Mouse (Mus musculus): ENCODE measurements at regions not wholly inside any gene's neighbourhood (a gene's known extent, or its start where the extent isn't known, plus 50 kb on each side); places are given as distances from the start of the nearest gene placed in this dataset.

DNA sequence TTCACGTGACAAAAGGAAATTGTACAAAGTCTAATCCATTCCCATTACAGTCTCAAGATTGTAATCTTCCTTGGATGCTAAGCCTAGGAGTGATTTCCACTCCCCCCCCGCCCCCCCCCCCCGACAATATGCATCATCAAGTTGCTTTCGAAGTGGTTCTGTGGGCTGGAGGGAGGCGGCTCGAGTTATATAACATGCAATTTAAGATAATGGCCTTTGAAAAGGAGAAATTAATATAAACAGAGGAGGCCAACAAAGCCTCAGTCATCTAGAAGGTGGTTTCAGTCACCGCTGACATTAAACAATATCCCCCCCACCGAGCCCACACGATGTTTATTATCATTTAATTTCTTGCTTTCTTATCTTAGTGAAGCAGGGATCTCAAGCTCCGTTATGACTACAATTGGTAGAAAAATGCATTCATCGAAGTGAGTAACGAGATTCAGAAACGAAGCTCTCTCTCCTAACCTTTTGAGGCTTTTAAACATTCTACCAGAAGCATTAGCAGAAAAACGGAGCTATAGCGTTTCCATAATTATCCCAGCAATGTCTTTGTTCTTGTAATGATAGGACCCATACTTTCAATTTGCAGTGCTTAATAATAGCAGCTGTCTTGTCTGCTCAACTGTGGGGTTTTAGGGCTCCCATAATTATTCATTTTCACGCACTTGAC lies 339.1 kb downstream of the Btg1 start:
- DNase-seq (ENCODE audit: low spot score), result no peak

DNA sequence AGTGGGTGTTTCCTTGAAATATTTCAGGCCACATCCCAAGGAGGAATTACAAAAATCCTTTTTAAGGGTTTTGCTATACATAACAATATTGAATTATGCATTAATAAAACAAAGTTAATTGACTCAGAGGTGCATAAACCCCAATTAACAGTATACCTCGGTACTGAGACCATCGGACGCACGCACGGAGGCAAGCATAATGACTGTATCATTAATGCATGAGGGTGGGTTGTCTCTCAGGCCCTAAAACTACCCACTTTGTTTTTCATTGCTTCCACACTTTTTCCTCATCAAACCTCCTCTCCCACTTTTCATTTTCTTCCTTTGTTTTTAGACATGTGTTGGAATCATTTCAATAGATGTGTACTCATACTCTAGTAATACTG lies 339.6 kb downstream of the Btg1 start:
- DNase-seq (ENCODE audit: low spot score), result no peak

DNA sequence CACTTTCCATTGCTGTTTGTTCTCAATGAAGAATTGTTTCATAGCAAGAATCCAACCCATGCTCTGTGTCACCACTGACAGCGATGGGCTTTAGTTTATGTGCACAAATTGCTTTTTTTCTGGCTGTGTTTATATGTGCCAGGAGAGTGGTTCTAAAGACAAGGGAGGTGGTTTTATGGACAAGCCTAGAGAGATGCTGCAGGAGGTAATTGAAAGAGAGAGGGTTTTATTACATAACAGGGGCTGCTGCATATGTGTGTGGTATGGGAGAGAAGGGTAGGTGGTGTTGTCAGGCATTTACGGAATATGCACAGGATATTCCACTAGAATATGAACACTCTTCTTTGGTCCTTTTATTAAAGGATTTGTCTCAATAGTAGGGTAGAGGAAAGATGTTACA lies 340.2 kb downstream of the Btg1 start:
- DNase-seq (ENCODE audit: low spot score), result no peak

DNA sequence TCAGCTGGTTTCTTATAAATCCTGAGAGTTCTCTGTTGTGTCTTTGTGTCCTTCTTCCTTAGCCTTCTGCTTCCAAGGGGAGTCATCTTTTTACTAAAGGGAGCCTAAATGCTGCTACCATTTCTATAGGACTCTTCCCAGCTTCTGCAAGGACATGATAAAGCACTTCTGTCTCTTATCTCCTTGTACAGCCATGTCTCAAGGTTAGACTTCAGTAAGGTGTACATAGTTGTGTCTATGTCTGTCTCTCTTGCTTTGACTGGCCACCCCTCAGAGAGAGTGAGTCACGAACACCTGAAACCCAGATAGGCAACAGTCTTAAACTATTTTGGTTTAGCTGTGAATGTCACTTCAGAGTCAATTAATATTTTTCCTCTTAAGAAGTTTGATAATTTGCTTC lies 353.0 kb downstream of the Btg1 start:
- no peak for DNase-seq (ENCODE audit: low spot score)

DNA sequence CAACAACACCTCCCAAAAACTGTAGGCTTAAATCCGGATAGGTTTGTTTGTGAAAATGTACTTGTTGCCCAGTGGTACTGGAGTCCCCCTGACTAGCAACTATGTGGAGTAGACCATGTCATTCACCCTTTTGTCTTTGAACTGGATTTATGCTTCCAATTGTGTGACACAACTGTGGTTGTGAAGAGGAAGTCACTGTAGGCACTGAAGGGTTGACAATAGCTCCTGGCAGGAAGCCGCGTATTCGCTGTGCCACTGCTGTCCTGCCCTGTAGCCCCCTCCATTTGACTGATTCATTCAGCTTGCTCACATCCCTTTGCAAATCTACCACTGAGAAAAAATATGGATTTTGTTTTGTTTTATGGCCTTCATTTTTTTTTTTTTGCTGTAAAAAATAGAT lies 353.9 kb downstream of the Btg1 start:
- DNase-seq (ENCODE audit: low spot score), result no peak

DNA sequence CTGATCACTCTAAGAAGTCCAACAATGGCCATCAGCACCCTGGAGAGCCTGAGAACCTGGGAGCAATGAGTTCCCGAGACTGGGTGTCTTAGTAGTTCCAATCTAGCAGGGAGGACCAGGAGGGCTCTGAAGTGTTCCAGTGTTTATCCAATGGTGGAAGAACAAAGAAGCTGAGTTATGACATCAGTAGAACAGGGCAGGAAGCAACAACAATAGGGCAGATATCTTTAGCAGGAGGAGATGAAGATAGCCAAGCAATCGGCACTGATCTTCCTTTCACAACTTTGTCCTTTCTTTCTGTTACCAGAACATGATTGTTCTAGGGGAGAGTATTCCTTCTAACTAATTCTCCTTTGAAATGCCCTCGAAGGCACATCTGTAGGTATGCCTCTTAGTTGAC lies 355.0 kb downstream of the Btg1 start:
- DNase-seq (ENCODE audit: low spot score), result no peak

DNA sequence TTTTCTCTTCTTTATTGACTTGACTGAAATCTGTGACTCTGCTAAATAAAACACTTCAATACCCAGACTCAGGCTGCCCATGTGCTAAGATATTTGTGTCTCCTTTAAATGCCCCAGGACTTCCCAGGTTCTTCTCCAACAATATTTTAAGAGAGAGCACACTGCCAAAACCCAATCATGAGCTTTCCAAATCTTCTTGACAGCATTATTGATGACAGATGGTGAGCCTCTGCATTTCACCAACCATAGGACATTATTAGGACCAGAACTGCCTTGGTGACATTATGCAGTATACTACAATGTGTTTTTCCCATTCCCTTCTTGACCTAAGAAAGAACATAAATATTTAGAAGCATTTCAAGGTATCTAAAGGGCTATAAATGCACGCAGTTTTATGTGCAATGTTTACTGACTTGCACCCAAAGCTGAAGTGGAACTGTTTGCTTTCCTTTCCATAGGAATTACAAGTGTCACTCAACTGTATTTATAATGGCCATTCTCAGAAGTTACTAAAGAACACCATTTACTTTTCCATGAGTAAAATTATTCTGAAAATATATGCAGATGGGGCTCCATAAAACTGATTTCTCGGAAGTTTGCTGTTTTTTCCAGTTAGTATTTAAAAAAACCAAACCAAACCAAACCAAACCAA lies 357.6 kb downstream of the Btg1 start:
- DNase-seq (ENCODE audit: low spot score), result no peak

DNA sequence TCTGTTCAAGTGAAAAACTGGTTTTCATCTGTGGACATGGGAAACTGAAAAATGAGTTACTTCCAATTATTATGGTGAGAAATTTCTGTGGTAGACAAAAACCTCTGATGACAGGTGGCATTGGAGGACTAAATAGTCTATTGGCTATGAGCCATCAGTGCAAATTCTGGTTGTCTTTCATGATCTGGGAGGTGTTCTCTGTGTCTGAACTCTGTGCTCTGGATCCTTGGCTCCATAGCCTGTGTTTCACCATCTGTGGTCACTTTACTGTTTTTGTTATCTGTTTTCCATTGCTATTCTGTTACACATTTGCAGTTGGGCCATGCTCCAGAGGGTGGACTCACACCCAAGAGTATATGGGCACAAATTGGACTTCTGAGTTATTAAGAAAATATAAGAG lies 359.9 kb downstream of the Btg1 start:
- DNase-seq (ENCODE audit: low spot score), result no peak

DNA sequence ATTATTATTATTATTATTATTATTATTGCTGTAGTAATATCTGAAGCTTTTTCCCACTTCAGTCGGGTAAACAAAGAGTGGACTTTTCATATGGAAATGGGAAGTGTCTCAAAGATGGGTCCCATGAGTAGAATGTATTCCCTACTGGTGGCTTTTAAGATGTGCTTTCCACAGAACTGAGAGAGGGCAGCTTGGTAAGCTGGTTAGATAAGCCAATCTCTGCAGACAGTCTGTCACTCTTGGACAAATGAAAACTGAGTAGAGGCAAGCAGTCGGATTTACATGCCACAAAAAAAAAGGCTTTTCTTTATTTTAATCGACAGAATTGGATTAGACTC lies 363.7 kb downstream of the Btg1 start:
- no peak for DNase-seq (ENCODE audit: low spot score)

DNA sequence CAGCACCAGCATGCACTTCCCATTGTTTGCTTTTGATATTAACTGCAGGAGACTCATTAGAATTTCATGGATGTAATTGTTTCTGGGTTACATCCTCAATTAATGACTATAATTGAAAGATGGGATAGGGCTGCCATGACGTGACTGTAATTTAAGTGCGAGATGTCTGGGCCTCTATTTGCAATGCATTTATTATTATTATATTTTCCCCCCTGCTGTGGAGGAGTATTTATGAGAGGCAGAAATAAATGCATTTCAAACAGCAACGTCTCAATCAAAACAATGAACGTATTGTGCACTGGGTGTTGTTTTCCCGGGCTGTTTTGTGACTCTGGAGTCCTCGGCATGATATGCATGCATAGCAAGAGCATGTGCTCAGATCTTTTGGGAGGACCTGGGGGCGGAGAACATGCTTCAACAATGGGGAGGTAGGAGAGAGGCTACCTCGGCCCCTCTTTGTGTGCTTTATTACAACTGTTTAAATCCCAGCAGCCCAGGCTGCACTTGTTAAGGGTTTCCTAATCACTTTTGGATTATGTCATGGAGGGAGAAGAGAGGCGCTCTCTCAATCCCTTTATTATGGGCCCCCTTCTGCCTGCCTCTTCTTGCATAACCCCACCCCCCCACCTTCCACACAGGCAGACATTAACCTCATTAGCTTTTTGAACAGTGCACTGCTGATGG lies 364.2 kb downstream of the Btg1 start:
- no peak for DNase-seq (ENCODE audit: low spot score)

DNA sequence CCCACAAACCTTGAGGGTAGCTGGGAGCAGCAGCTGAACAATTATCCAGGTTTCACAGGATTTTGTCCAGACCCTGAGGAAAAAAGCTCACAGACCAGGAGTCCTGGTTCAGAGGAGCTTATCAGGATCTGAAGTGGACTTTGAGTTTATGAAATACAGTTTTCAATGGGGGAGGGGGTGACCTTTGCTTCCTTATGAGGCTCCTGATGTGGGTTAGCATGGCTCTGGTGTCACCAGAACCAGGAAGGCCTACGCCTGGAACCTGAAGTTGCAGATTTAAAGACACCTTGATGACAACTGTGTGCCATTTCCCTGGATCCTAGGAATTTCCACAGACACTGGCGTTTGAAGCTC lies 364.7 kb downstream of the Btg1 start:
- no peak for DNase-seq (ENCODE audit: low spot score)

DNA sequence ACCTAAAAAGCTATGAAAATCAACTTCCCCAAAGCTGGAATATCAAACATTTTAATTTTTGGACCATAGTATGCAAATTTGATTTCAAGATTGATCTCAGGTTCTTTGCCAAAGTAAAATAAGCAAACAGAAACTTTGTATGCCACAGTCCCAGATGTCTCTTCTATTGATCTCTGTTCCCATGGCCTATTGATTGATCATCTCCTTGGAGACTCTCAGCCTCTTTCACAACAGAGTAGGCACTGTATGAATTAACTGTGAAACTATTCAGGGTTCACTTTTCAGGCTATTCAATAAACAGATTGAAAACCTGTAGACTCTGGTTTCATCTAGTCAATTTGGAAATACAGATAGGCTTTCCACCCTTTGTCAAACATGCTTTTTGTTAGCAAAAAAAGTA lies 384.1 kb downstream of the Btg1 start:
- no peak for DNase-seq (ENCODE audit: low spot score)

DNA sequence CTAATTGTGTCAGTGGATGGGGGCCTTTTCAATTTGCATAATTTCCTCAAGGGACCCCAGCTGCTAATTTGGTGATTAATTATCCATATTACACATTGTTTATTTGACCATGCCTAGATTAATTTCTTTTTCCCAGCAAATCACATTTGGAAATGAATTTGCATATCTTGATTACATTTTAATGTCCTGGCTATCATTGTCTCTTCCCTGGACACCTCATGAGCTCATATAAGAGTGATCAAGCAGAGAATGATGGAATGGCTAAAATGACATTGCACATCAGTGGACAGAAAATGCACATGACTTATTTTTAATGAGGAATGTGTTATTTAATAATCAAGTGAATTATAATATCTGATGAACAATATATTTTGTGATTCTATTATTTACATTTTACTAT lies 392.1 kb downstream of the Btg1 start:
- DNase-seq (ENCODE audit: low spot score), result no peak

DNA sequence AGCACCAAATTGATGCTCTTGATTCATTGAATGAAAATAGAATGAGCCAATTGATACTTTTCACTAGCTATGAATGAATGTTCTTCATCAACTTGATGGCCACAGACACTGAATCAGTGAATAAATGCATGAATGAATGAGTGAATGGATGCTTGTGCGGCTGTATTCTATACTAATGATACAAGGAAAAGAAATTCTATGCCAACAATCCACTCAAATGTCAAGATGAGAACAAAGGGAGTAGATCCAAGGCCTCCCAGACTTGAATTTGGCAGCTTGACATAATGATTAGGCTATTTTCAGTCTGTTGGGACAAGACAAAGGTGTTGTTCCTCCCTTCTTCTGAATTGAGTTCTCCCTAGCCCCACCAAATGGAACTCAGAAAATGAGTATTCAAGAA lies 393.1 kb downstream of the Btg1 start:
- DNase-seq (ENCODE audit: low spot score), result no peak

DNA sequence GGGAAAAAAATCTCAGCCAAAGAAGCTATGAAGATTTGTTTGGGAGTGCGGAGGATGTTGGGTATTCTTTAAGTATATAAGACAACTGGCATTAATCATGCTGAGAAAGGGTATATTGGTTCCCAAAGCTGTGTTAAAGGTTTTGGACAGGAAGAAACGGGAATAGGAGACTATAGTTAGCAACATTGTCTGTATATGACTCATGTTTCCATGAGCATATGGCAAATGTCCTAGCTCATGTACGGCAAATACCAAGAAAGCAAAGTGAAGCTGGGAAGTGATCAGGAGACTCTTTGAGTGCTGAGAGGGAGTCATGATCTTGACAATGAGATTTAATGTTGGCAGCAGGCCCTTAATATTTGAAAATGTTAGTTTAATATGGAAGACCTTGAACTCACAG lies 401.8 kb downstream of the Btg1 start:
- DNase-seq (ENCODE audit: low spot score), result no peak

DNA sequence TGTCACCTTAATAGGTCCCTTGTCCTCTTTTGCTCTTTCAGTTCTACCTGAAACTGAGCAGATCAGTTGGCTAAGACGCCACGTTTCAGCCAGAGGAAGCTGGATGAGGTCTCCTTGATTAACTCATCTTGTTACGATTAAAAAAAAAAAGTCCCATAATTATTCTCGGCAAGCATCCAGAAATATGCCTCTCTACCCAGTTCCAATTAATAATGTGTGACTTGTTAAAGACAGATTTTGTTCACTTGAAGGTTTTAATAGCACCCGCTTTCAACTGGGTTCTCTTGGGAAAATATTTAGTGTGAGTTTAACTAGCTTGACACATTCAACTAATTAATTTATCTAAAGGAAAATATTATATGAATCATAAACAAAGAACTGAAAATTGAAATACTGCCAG lies 412.0 kb downstream of the Btg1 start:
- no peak for DNase-seq (ENCODE audit: low spot score)

DNA sequence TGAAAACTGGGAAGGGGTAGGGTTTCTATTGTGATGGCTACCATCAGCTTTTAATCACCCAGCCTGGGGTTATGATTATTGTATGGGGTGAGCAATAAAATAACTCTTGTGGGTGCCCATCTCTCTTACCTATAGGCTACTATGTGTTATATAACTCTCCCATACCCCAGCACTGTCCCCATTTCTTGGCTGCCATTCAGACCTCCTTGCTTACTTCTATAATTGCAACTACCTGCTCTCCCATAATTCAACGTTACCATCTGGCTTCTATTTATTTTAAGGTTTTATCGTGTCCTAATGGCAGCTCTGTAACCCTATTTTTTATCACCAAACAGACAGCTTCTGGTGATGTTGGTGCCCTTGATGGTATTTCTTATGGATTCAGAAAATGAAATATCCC lies 414.2 kb downstream of the Btg1 start:
- no peak for DNase-seq (ENCODE audit: low spot score)

DNA sequence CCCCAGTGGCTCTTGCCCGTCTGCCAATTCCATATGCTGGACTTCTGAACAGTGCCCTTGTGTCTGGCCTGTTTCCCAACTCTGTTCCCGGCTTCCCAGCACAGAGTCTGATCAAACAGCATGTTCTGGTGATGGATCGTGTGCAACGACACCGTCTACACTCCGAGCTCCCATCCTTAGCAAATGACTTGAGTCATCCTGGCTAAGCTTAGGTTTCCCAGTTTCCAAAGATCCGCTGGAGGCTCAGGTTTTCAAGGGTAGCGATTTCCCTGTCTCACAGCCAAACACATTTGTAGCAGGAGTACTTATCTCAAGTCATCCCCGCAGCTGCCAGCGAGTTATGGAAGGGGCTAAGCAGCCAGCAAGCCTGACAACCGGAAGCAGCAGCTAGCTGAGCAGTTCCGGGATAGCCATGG lies 418.6 kb downstream of the Btg1 start:
- DNase-seq (ENCODE audit: low spot score), result no peak

DNA sequence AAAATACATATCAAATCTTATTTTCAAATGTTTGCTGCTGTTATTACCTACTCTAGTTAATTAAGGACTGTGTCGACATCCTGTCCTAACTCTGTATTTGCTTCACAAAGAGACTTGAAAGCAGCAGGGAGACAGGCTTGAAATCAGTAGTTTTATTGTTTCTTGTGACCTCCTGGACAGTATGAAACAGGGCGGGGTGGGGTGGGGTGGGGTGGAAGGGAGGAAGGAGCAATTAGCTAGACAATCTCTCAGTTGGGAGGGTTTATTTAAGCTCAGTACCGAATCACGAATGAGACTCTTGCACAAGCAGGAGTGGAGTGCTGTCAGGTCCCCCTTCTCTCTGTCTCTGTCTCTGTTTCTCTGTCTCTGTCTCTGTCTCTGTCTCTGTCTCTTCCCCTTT lies 421.2 kb downstream of the Btg1 start:
- no peak for DNase-seq (ENCODE audit: low spot score)

DNA sequence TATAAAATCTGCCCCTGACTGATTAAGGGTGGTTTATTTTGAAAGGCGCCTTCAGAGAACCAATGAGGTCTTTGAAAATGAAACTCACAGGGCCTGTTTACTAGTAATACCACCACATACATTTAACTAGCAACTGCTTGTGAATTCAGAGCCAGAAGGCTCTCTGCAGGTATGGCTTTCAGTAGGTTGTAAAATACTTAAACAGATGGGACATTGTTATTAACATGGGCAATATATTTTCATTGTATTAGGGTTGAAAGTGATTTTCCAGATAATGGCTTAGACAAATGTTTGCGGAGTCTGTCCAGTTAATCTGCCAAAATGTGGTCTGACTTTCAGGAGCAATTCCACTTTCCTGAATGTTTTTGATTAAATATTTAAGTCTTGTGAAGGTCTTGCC lies 430.8 kb downstream of the Btg1 start:
- DNase-seq (ENCODE audit: low spot score), result no peak

DNA sequence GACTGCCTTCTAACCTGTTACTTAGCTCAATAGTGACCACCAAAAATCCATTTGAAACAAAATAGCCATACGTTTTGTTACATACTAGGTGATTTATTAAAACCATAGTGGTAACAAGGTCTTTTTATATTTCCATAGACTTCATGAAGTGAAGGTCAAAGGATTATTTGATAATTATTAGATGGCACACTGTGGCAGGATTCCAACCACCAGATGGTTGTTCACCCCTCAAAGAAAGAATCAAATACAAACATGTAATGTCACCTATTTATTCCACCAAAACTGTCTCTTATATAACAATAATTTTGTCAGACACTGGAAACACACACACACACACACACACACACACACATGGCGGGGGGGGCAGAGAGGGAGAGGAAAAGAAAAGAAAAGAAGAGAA lies 431.2 kb downstream of the Btg1 start:
- no peak for DNase-seq (ENCODE audit: low spot score)

DNA sequence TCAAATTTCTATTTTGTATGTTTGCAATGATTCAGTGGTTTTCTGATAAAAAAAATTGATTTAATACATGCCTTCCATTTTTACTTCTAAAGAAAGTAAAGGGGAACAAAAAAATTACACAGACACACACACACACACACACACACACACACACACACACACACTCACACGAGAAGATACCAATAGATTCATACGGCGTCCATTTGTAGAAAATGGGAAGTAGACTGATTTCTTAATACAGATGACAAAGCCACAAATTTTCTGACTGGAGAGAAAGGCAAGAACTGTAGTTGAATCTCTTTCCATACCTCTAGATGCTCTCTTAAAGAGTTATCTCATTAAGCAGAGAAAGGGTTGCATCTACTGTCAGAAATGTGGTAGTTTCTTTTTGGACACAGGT lies 424.9 kb upstream of the Dcn start:
- no peak for DNase-seq (ENCODE audit: low spot score)

DNA sequence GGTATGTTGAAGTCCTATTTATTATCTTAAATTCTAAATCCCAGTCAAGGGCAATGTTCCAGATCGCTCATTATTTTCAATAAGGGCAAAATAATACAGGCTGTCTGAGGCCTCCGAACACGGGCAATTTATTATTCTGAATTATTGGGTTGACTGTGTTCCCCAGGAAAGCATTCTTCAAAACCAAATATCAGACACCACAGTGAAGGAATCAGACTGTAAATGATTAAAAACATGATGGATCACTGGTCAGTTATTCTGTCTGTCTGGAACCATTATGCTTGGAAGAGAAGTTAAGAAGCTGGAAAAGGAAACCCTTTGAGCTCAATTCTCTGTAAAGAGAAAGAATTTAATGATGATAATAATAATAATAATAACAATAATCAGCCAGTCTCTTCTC lies 417.4 kb upstream of the Dcn start:
- DNase-seq (ENCODE audit: low spot score), result no peak

DNA sequence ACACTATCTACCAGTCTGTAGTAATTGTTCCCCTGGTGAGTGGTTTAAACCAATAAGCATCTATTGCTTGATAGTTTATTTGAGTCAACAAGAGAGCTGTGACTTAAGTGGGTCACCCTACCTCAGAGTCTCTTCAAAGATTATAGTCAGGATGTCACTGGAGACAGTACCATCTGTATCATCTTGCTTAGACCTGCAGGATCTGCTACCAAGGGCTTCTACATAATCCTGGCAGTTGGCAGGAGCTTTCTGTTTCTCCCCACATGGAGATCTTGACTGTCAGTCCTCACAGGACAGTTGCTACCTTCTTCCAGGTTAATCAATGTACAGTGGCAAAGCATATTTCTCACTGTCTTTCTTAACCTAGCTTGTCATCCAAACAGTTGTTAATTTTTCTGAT lies 414.9 kb upstream of the Dcn start:
- DNase-seq (ENCODE audit: low spot score), result no peak
